Mouse (Mus musculus) forebrain, embryonic 13.5 days (tissue): ENCODE results near the gene Atp8a1. TPM values are rescaled to one million over a fixed set of nuclear protein-coding genes. Genes with fewer than 3 reads are reported as not detected.
"Not testable (repeated sequence)": the region's sequence is repeated elsewhere in the genome, so short reads cannot be mapped to it uniquely, and the experiment has no call there.

ENCODE experiments used
- ATAC-seq: fragments of 200-750 bp; cut with Nextera tagmentation; 2 replicates; pipeline ENCODE4 v1.8.0; 2017
- H3K27ac ChIP-seq: fragments of 300-500 bp; sonication (generic); 2 replicates; pipeline ENCODE4 v1.5.1; 2015; ENCODE audit warnings: inconsistent platforms, mild to moderate bottlenecking, moderate library complexity
- H3K27me3 ChIP-seq: fragments of 300-500 bp; sonication (generic); 2 replicates; pipeline ENCODE4 v1.6.1; 2015; ENCODE audit warnings: mild to moderate bottlenecking, inconsistent platforms
- H3K36me3 ChIP-seq: fragments of 300-500 bp; sonication (generic); 2 replicates; pipeline ENCODE4 v1.6.1; 2015; ENCODE audit warnings: mild to moderate bottlenecking, inconsistent platforms; ENCODE audit not compliant: poor library complexity, severe bottlenecking
- H3K4me1 ChIP-seq: fragments of 300-500 bp; sonication (generic); 2 replicates; pipeline ENCODE4 v1.6.1; 2015; ENCODE audit warnings: inconsistent platforms
- H3K4me2 ChIP-seq: fragments of 300-500 bp; sonication (generic); 2 replicates; pipeline ENCODE4 v1.6.1; 2015; ENCODE audit warnings: inconsistent platforms, mild to moderate bottlenecking, moderate library complexity
- H3K4me3 ChIP-seq: fragments of 300-500 bp; sonication (generic); 2 replicates; pipeline ENCODE4 v1.5.1; 2015; ENCODE audit warnings: mild to moderate bottlenecking, inconsistent platforms
- H3K9ac ChIP-seq: fragments of 300-500 bp; sonication (generic); 2 replicates; pipeline ENCODE4 v1.6.1; 2015; ENCODE audit warnings: mild to moderate bottlenecking, inconsistent platforms
- H3K9me3 ChIP-seq: fragments of 300-500 bp; sonication (generic); replicated peaks from 2 replicates; pipeline ENCODE4 v1.6.1; 2016; ENCODE audit warnings: inconsistent platforms
- WGBS: fragments of 180-500 bp; shearing (Covaris S2); methylation state at CpG from one replicate; pipeline ENCODE4 v1.1.7; 2015; 5-methylcytosine and 5-hydroxymethylcytosine counted together
- polyA plus RNA-seq: library from polyadenylated mRNA; unstranded; fragments of >200 nt; fragmentation: Nextera tagmentation; extraction: Ambion mirVana; gene quantifications from 2 replicates; pipeline ENCODE4 v1.2.1, GENCODE M21; 2015

Gene Atp8a1
- polyA plus RNA-seq, 1 experiment from 2014 or later: 18.0 TPM

DNA sequence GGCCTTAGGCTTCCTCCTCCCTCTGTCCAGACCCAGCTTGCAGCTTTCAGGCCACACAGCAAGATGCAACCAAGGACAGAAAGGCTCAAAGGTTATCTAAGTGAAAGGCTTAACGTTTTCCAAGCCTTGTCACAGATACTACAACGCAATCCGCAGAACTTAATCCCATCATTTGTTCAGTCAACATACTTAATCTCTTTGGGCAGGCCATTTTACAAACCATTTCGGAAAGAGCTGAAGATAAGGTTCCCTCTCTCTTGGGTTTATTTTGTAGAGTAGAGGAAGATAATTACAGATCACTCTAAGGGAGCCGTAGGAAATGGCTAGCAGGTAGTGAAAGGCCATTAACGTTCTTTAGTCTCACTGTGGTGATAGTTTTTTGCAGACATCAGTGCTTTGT is 24.6 kb downstream of the Atp8a1 start:
- no peak overlapping the region for H3K27ac ChIP-seq
- no peaks in the 10 kb centered on the region for H3K27me3 ChIP-seq
- 71% methylated on average over 6 of the region's 6 CpGs for WGBS
- H3K9me3 ChIP-seq: no peaks in the 10 kb centered on the region
- peaks cover 12% of the 10 kb centered on the region for H3K4me1 ChIP-seq
- H3K36me3 ChIP-seq: no peaks in the 10 kb centered on the region
- H3K4me2 ChIP-seq: no peak overlapping the region
- no peak overlapping the region for H3K9ac ChIP-seq
- ATAC-seq: no peak
- H3K4me3 ChIP-seq: no peak overlapping the region

DNA sequence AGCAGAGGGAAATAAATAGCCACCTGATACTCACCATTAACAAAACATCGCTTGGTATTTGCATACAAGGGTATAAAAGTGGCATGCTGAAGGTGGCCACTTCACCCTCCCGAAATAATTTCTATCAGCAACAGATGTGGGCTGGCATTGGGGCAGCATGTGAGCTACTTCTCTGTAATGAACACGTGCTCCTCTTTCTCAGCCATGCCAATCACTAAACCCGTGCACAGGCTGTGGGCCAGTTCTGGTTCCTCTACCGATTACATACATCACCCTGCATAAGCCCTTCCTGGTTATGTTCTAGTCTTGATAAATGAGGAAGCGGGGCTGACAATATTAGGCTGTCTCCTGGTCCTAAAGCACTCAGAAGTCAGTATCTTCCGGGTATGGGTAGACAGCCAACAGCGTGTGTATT is 25.2 kb downstream of the Atp8a1 start:
- no peak overlapping the region for H3K9ac ChIP-seq
- peaks cover 12% of the 10 kb centered on the region for H3K4me1 ChIP-seq
- WGBS: 91% methylated on average over 8 of the region's 8 CpGs
- no peak overlapping the region for H3K4me2 ChIP-seq
- ATAC-seq: no peak
- no peak overlapping the region for H3K27ac ChIP-seq
- H3K4me3 ChIP-seq: no peak overlapping the region
- no peaks in the 10 kb centered on the region for H3K27me3 ChIP-seq
- no peaks in the 10 kb centered on the region for H3K9me3 ChIP-seq
- no peaks in the 10 kb centered on the region for H3K36me3 ChIP-seq

DNA sequence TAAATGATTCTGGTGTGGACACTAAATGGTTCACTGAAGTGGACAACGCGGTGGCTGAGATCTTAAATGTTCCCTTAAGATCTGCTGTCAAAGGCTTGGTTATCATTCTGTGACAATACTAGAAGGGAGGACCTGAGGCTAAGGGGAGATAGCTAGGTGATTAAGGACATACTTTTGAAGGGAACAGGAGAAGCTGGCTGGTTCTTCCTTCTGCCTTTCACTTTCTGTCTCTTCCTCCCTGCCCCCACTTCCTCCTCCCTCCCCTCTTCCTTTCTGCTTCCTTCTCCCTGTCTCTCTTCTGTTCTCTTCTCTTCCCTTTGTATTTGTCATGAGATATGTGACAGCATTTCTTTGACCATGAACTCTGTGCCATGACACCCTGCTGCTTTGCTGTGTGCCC is 26.0 kb downstream of the Atp8a1 start:
- Histone ChIP-seq H3K4me2 (no peak overlapping the region), H3K4me1 (peaks cover 12% of the 10 kb centered on the region), H3K4me3 (no peak overlapping the region), H3K27me3 (no peaks in the 10 kb centered on the region), H3K9me3 (no peaks in the 10 kb centered on the region), H3K36me3 (no peaks in the 10 kb centered on the region), H3K27ac (no peak overlapping the region), H3K9ac (no peak overlapping the region)
- 93% methylated on average over 2 of the region's 2 CpGs for WGBS
- no peak for ATAC-seq

GRCm38 (mm10) chr5:67819451-67819850 is 27.8 kb downstream of the Atp8a1 start:
- no peak for ATAC-seq
- H3K36me3 ChIP-seq: no peaks in the 10 kb centered on the region
- no peak overlapping the region for H3K4me3 ChIP-seq
- no peak overlapping the region for H3K27ac ChIP-seq
- H3K9ac ChIP-seq: no peak overlapping the region
- no peaks in the 10 kb centered on the region for H3K27me3 ChIP-seq
- 79% methylated on average over 5 of the region's 5 CpGs for WGBS
- H3K4me2 ChIP-seq: no peak overlapping the region
- no peaks in the 10 kb centered on the region for H3K9me3 ChIP-seq
- peaks cover 12% of the 10 kb centered on the region for H3K4me1 ChIP-seq

GRCm38 (mm10) chr5:67815572-67816325 is 31.5 kb downstream of the Atp8a1 start:
- Histone ChIP-seq H3K27me3 (no peaks in the 10 kb centered on the region), H3K9ac (no peak overlapping the region), H3K36me3 (peaks cover 8% of the 10 kb centered on the region; the same call in 1 of the 2 replicates), H3K9me3 (no peaks in the 10 kb centered on the region), H3K4me1 (peaks cover 7% of the 10 kb centered on the region), H3K27ac (no peak overlapping the region), H3K4me3 (no peak overlapping the region), H3K4me2 (no peak overlapping the region)
- WGBS: 76% methylated on average over 16 of the region's 16 CpGs
- peak; percentile 38; the same call in 1 of the 2 replicates for ATAC-seq

GRCm38 (mm10) chr5:67815060-67815459 is 32.2 kb downstream of the Atp8a1 start:
- not testable (repeated sequence) for H3K27me3 ChIP-seq, ATAC-seq, H3K4me1 ChIP-seq, H3K4me3 ChIP-seq, H3K36me3 ChIP-seq, H3K9ac ChIP-seq, H3K4me2 ChIP-seq, H3K9me3 ChIP-seq, H3K27ac ChIP-seq
- whole genome bisulfite sequencing: 91% methylated on average over 8 of the region's 8 CpGs

DNA sequence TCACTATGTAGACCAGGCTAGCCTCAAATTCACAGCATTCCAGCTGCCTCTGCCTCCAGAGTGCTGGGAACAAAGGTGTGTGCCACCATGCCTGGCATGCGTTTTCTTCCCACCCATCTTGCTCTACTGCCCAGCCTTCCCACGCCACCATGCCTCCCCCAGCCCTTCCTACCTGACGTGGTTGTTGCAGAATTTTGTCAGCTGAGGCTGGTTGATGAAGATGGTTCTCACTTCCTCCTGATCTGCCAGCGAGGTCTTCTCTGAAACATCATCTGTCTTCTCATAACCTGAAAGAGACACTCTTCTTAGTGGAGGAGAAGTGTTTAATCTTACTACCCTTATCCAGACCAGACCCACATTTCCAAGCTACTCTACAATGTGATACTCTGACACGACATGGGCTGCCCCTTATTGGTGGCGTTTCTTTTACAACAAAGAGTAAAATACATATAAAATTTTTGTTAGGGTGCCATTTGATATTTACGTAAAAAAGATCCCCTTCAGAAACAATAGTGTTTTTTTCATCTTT is 32.7 kb downstream of the Atp8a1 start:
- Histone ChIP-seq H3K27ac (no peak overlapping the region), H3K27me3 (no peaks in the 10 kb centered on the region), H3K4me2 (no peak overlapping the region), H3K9ac (no peak overlapping the region), H3K9me3 (no peaks in the 10 kb centered on the region), H3K4me1 (peaks cover 7% of the 10 kb centered on the region), H3K4me3 (no peak overlapping the region), H3K36me3 (peaks cover 8% of the 10 kb centered on the region; the same call in 1 of the 2 replicates)
- 93% methylated on average over 7 of the region's 7 CpGs for WGBS
- ATAC-seq: no peak

- Histone ChIP-seq H3K27ac (no peak overlapping the region), H3K4me2 (no peak overlapping the region), H3K36me3 (peaks cover 8% of the 10 kb centered on the region; the same call in 1 of the 2 replicates), H3K9ac (no peak overlapping the region), H3K4me3 (no peak overlapping the region), H3K9me3 (no peaks in the 10 kb centered on the region), H3K4me1 (peaks cover 7% of the 10 kb centered on the region), H3K27me3 (no peaks in the 10 kb centered on the region)
- no peak for ATAC-seq
- 95% methylated on average over 5 of the region's 5 CpGs for WGBS
These were observed 33.9 kb downstream of the Atp8a1 start for GRCm38 (mm10) chr5:67813334-67813733.

GRCm38 (mm10) chr5:67802174-67803030 is 44.8 kb downstream of the Atp8a1 start:
- no peak overlapping the region for H3K4me2 ChIP-seq
- no peak overlapping the region for H3K9ac ChIP-seq
- H3K36me3 ChIP-seq: no peaks in the 10 kb centered on the region
- no peak overlapping the region for H3K4me3 ChIP-seq
- H3K27ac ChIP-seq: no peak overlapping the region
- WGBS: 85% methylated on average over 17 of the region's 17 CpGs
- ATAC-seq: peak; percentile 60
- H3K27me3 ChIP-seq: no peaks in the 10 kb centered on the region
- H3K9me3 ChIP-seq: no peaks in the 10 kb centered on the region
- peaks cover 5% of the 10 kb centered on the region for H3K4me1 ChIP-seq

GRCm38 (mm10) chr5:67800801-67801200 is 46.4 kb downstream of the Atp8a1 start:
- Histone ChIP-seq H3K4me3 (no peak overlapping the region), H3K4me2 (no peak overlapping the region), H3K27me3 (no peaks in the 10 kb centered on the region), H3K9me3 (no peaks in the 10 kb centered on the region), H3K9ac (no peak overlapping the region), H3K36me3 (no peaks in the 10 kb centered on the region), H3K27ac (no peak overlapping the region), H3K4me1 (peaks cover 13% of the 10 kb centered on the region)
- WGBS: 61% methylated on average over 8 of the region's 8 CpGs
- ATAC-seq: no peak

DNA sequence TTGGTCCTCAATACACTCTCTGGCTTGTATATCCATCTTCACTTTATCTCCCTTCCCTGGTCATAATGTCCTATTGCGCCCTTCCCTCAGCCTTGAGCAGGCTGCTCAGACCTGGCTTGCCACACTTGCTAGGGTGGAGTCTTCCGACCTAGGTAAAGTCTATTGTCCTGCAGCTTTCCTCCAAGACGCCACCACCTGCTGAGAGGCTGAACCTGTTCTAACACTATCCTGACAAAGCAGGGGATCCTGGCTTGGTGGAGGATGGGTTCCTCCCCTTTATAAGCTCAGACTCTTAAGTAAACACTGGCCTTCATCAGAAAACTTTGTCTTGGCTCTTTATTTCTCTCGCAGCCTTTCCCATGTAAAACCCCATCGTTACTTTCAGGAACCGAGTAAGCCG is 47.4 kb downstream of the Atp8a1 start:
- H3K9me3 ChIP-seq: no peaks in the 10 kb centered on the region
- no peak for ATAC-seq
- no peaks in the 10 kb centered on the region for H3K36me3 ChIP-seq
- WGBS: 78% methylated on average over 7 of the region's 7 CpGs
- H3K4me3 ChIP-seq: no peak overlapping the region
- H3K9ac ChIP-seq: no peak overlapping the region
- peaks cover 13% of the 10 kb centered on the region for H3K4me1 ChIP-seq
- H3K4me2 ChIP-seq: no peak overlapping the region
- no peaks in the 10 kb centered on the region for H3K27me3 ChIP-seq
- H3K27ac ChIP-seq: no peak overlapping the region

DNA sequence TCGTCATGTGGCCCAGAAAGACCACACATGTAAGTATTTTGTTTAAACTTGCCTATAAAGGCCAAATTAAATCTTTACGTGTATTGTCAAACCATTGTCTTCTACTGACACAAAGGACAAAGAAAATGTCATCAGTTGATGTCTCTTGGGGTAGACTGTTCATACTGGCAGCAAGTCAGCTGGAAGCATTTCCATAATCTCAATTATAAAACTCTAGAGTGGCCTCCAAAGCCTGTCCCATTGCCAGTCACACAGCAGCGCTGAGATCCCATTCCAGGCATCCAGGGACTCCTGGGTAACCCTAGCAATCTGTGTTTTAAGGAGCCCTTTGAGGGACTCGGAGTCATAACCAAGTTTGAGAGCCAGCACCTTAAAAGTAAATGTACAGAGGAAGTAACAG is 48.9 kb downstream of the Atp8a1 start:
- H3K4me3 ChIP-seq: no peak overlapping the region
- no peak for ATAC-seq
- H3K27me3 ChIP-seq: no peaks in the 10 kb centered on the region
- no peak overlapping the region for H3K9ac ChIP-seq
- H3K9me3 ChIP-seq: no peaks in the 10 kb centered on the region
- WGBS: 75% methylated on average over 4 of the region's 4 CpGs
- no peak overlapping the region for H3K4me2 ChIP-seq
- H3K27ac ChIP-seq: no peak overlapping the region
- H3K36me3 ChIP-seq: no peaks in the 10 kb centered on the region
- peaks cover 13% of the 10 kb centered on the region for H3K4me1 ChIP-seq
